Mouse (Mus musculus) liver, embryonic 14.5 days (tissue): ENCODE data around the gene Gpr156. TPM values are rescaled to one million over a fixed set of nuclear protein-coding genes. Genes with fewer than 3 reads are reported as not detected.

Experiments used
- ATAC-seq: fragments of 200-750 bp; cut with Nextera tagmentation; 2 replicates; pipeline ENCODE4 v1.8.0; 2017; ENCODE audit warnings: moderate number of reproducible peaks, mild to moderate bottlenecking, moderate library complexity; ENCODE audit not compliant: insufficient read depth
- DNase-seq, 3 experiments: peaks; one replicate each; pipeline ENCODE4 v3.0.0-alpha.2; 2012 to 2013; ENCODE audit warnings: low read depth in 3 of 3, low spot score in 3 of 3
- H3K27ac ChIP-seq: fragments of 300-500 bp; sonication (generic); 2 replicates; pipeline ENCODE4 v1.5.1; 2014; ENCODE audit warnings: moderate library complexity, mild to moderate bottlenecking, control low read depth, inconsistent platforms
- H3K27me3 ChIP-seq: fragments of 300-500 bp; sonication (generic); 2 replicates; pipeline ENCODE4 v1.6.1; 2014; ENCODE audit warnings: mild to moderate bottlenecking, low read length, moderate library complexity; ENCODE audit not compliant: control insufficient read depth, insufficient read depth
- H3K36me3 ChIP-seq: fragments of 300-500 bp; sonication (generic); replicated peaks from 2 replicates; pipeline ENCODE4 v1.6.1; 2014; ENCODE audit warnings: low read depth; ENCODE audit not compliant: control insufficient read depth, insufficient read depth
- H3K4me1 ChIP-seq, 2 experiments: fragments of 200-500 bp in 1 of 2; fragments of 300-500 bp in 1 of 2; sonication (generic) in 1 of 2; replicated peaks; 2 replicates each; pipeline ENCODE4 v1.6.1; 2012 to 2014; ENCODE audit warnings: antibody characterized with exemption in 1 of 2, inconsistent platforms in 1 of 2, low read length in 1 of 2; ENCODE audit not compliant: control insufficient read depth in 2 of 2, insufficient read depth in 2 of 2
- H3K4me2 ChIP-seq: fragments of 300-500 bp; sonication (generic); 2 replicates; pipeline ENCODE4 v1.6.1; 2014; ENCODE audit warnings: low read depth, mild to moderate bottlenecking, control low read depth, moderate library complexity
- H3K4me3 ChIP-seq, 2 experiments: fragments of 200-500 bp in 1 of 2; fragments of 300-500 bp in 1 of 2; sonication (generic) in 1 of 2; 2 replicates each; pipeline ENCODE4 v1.5.1; 2012 to 2014; ENCODE audit warnings: low read depth in 2 of 2, low read length in 2 of 2, mild to moderate bottlenecking in 2 of 2, control low read depth in 1 of 2, inconsistent platforms in 1 of 2, moderate library complexity in 1 of 2; ENCODE audit not compliant: insufficient read depth in 1 of 2
- H3K9ac ChIP-seq: fragments of 300-500 bp; sonication (generic); replicated peaks from 2 replicates; pipeline ENCODE4 v1.6.1; 2014; ENCODE audit warnings: mild to moderate bottlenecking, control low read depth, moderate library complexity
- H3K9me3 ChIP-seq: fragments of 300-500 bp; sonication (generic); 2 replicates; pipeline ENCODE4 v1.6.1; 2016; ENCODE audit warnings: low read length, mixed read lengths; ENCODE audit not compliant: control insufficient read depth
- CTCF ChIP-seq: IDR thresholded peaks from 2 replicates; pipeline ENCODE4 v1.5.1; 2016; ENCODE audit warnings: antibody characterized with exemption, low read depth, control low read depth
- EP300 ChIP-seq: IDR thresholded peaks from 2 replicates; pipeline ENCODE4 v1.6.1; 2016; ENCODE audit warnings: antibody characterized with exemption, low read depth
- WGBS: fragments of 180-500 bp; shearing (Covaris S2); extraction: QIAGEN DNeasy Blood & Tissue Kit; methylation state at CpG from one replicate; pipeline ENCODE4 v1.1.7; 2014; ENCODE audit not compliant: insufficient replicate concordance; 5-methylcytosine and 5-hydroxymethylcytosine counted together
- polyA plus RNA-seq, 2 experiments: library from polyadenylated mRNA; depleted of rRNA in 1 of 2; stranded (reverse) in 1 of 2; unstranded in 1 of 2; fragments of >200 nt; fragmentation: Nextera tagmentation in 1 of 2; extraction: Ambion mirVana in 1 of 2; gene quantifications; 2 replicates each; pipeline versions ENCODE4 v1.2.1 to v1.2.3; 2012 to 2014

The Gpr156 gene
- polyA plus RNA-seq, 2 experiments = 0.01 TPM; not detected in 1

GRCm38 (mm10) chr16:37929006-37929405 lies 12.7 kb downstream of the Gpr156 start:
- Histone ChIP-seq H3K4me1 (no peaks in the 10 kb centered on the region), H3K27me3 (no peaks in the 10 kb centered on the region), H3K4me3 (no peak overlapping the region), H3K36me3 (no peaks in the 10 kb centered on the region), H3K9ac (no peak overlapping the region), H3K27ac (no peak overlapping the region), H3K4me2 (no peak overlapping the region), H3K9me3 (no peaks in the 10 kb centered on the region)
- no peak for TF ChIP-seq EP300
- TF ChIP-seq CTCF = no peak
- ATAC-seq (no peak), DNase-seq (no peak)
- 45% methylated on average over 2 of the region's 2 CpGs for WGBS

GRCm38 (mm10) chr16:37929626-37930025 lies 13.3 kb downstream of the Gpr156 start:
- no peaks in the 10 kb centered on the region for H3K27me3 ChIP-seq
- H3K36me3 ChIP-seq = no peaks in the 10 kb centered on the region
- TF ChIP-seq CTCF (no peak), EP300 (no peak)
- no peaks in the 10 kb centered on the region for H3K9me3 ChIP-seq
- DNase-seq = no peak
- no peak for ATAC-seq
- no peak overlapping the region for H3K4me3 ChIP-seq
- no peak overlapping the region for H3K9ac ChIP-seq
- 61% methylated on average over 2 of the region's 2 CpGs for WGBS
- H3K27ac ChIP-seq = no peak overlapping the region
- H3K4me1 ChIP-seq = no peaks in the 10 kb centered on the region
- H3K4me2 ChIP-seq = no peak overlapping the region

- Histone ChIP-seq H3K27ac (no peak overlapping the region), H3K4me1 (no peaks in the 10 kb centered on the region), H3K36me3 (no peaks in the 10 kb centered on the region), H3K4me2 (no peak overlapping the region), H3K9me3 (no peaks in the 10 kb centered on the region), H3K4me3 (no peak overlapping the region), H3K9ac (no peak overlapping the region), H3K27me3 (no peaks in the 10 kb centered on the region)
- TF ChIP-seq EP300 (no peak), CTCF (no peak)
- no peak for ATAC-seq
- DNase-seq = no peak
- WGBS = 56% methylated on average over 2 of the region's 2 CpGs
Measured at GRCm38 (mm10) chr16:37934932-37935331, 18.6 kb downstream of the Gpr156 start.

GRCm38 (mm10) chr16:37937276-37937675 lies 21.0 kb downstream of the Gpr156 start:
- 66% methylated on average over 8 of the region's 8 CpGs for whole genome bisulfite sequencing
- no peak for ATAC-seq

GRCm38 (mm10) chr16:37938125-37939081 lies 22.1 kb downstream of the Gpr156 start:
- no peaks in the 10 kb centered on the region for H3K36me3 ChIP-seq
- H3K27me3 ChIP-seq = no peaks in the 10 kb centered on the region
- ATAC-seq = no peak
- no peak overlapping the region for H3K4me2 ChIP-seq
- no peak for DNase-seq
- WGBS = 58% methylated on average over 16 of the region's 17 CpGs
- no peaks in the 10 kb centered on the region for H3K4me1 ChIP-seq
- no peak overlapping the region for H3K4me3 ChIP-seq
- H3K9me3 ChIP-seq = no peaks in the 10 kb centered on the region
- no peak overlapping the region for H3K27ac ChIP-seq
- H3K9ac ChIP-seq = no peak overlapping the region
- no peak for TF ChIP-seq EP300
- no peak for TF ChIP-seq CTCF

More at GRCm38 (mm10) chr16:37937276-37937675, 21.0 kb downstream of the Gpr156 start:
- Histone ChIP-seq H3K27me3 (no peaks in the 10 kb centered on the region), H3K36me3 (no peaks in the 10 kb centered on the region), H3K27ac (no peak overlapping the region), H3K4me1 (no peaks in the 10 kb centered on the region), H3K4me2 (no peak overlapping the region), H3K4me3 (no peak overlapping the region), H3K9ac (no peak overlapping the region), H3K9me3 (no peaks in the 10 kb centered on the region)
- no peak for DNase-seq
- TF ChIP-seq CTCF (no peak), EP300 (no peak)
